Comparison of ENCODE assay signal across 38 mouse cellular contexts in the genomic region with DNA sequence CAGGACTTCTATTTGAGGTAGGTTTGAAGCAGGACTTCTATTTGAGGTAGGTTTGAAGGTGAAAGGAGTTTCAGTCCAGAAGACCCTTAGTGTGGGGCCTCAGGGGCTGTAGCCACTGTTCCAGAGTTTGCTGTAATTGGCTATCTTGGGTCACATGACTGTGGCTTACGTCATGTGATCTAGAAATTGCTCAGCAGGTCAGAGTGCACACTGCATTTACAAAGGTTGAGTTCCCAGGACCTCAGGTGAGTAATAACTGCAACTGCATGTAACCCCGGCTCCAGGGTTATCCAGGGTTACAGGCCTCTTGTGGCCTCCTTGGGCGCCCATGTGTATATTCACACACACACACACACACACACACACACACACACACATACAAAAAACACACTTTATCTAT. TPM values are rescaled to one million over a fixed set of nuclear protein-coding genes. Genes with fewer than 3 reads are reported as not detected.
DNase-seq lines count a peak whose midpoint lies in the region; ATAC-seq and TF ChIP-seq lines count a peak whose summit lies in the region.
"Had no signal": no experiment of that assay in that cellular context is flagged by ENCODE, and none has a peak within 500 bp of the region (broad histone marks: within the 10 kb centered on the region; RNA-seq: fewer than 3 reads in every experiment).

No protein-coding gene starts in this region.

- TF ChIP-seq CTCF in kidney, adult 2 months (conservative IDR thresholded peaks at IDR 0.05; ENCODE audit: insufficient read depth, insufficient read length, low read depth, low read length), result no peak
- no peak for TF ChIP-seq CTCF in midbrain, postnatal 0 days (IDR thresholded peaks at IDR 0.05)
- TF ChIP-seq CTCF in kidney, postnatal 0 days (IDR thresholded peaks at IDR 0.05; ENCODE audit: low read depth), result no peak

- H3K4me3 ChIP-seq in kidney, adult 2 months (ENCODE audit: insufficient read depth, low read depth, low read length), result no peak overlapping the region
- H3K4me3 ChIP-seq in kidney, embryonic 16.5 days (ENCODE audit: low read length), result no peak overlapping the region
- H3K4me3 ChIP-seq in midbrain, embryonic 11.5 days (ENCODE audit: low read depth, low read length), result no peak overlapping the region
- H3K4me3 ChIP-seq in midbrain, postnatal 0 days (ENCODE audit: low read depth, low read length), result no peak overlapping the region
- H3K4me3 ChIP-seq in kidney, postnatal 0 days (replicated peaks; ENCODE audit: low read depth, low read length), result no peak overlapping the region
- H3K4me3 ChIP-seq: embryonic facial prominence, embryonic 13.5 days; forebrain, embryonic 10.5 days; forebrain, embryonic 15.5 days; heart, adult 2 months; heart, embryonic 12.5 days; layer of hippocampus, adult 2 months; left cerebral cortex, adult 2 months; limb, embryonic 12.5 days; liver, embryonic 13.5 days; neural tube, embryonic 15.5 days had no signal

- no peak overlapping the region for H3K4me2 ChIP-seq in kidney, embryonic 16.5 days (replicated peaks; ENCODE audit: low read depth, low read length)
- no peak overlapping the region for H3K4me2 ChIP-seq in midbrain, embryonic 11.5 days
- H3K4me2 ChIP-seq in midbrain, postnatal 0 days (ENCODE audit: low read depth, low read length, poor library complexity, severe bottlenecking), result no peak overlapping the region
- H3K4me2 ChIP-seq in kidney, postnatal 0 days (ENCODE audit: low read length), result no peak overlapping the region
- H3K4me2 ChIP-seq: embryonic facial prominence, embryonic 13.5 days; forebrain, embryonic 15.5 days; heart, embryonic 12.5 days; hindbrain, embryonic 14.5 days; limb, embryonic 12.5 days; liver, embryonic 13.5 days; neural tube, embryonic 15.5 days had no signal

- H3K4me1 ChIP-seq in kidney, adult 2 months (ENCODE audit: control insufficient read depth, insufficient read depth, low read length), result peaks cover 3% of the 10 kb centered on the region; the same call in 1 of the 2 replicates
- H3K4me1 ChIP-seq in kidney, embryonic 16.5 days (ENCODE audit: insufficient read depth, low read length), result no peaks in the 10 kb centered on the region
- H3K4me1 ChIP-seq in midbrain, embryonic 11.5 days (ENCODE audit: control insufficient read depth, insufficient read depth, low read length), result no peaks in the 10 kb centered on the region
- H3K4me1 ChIP-seq in midbrain, postnatal 0 days (ENCODE audit: insufficient read depth, low read length), result no peaks in the 10 kb centered on the region
- H3K4me1 ChIP-seq in kidney, postnatal 0 days (replicated peaks; ENCODE audit: insufficient read depth, low read length), result no peaks in the 10 kb centered on the region
- H3K4me1 ChIP-seq: forebrain, embryonic 10.5 days; forebrain, embryonic 15.5 days; limb, embryonic 12.5 days; liver, embryonic 13.5 days; neural tube, embryonic 15.5 days had no signal

- no peak for ATAC-seq in kidney, embryonic 16.5 days (ENCODE audit: low FRiP score, low TSS enrichment)
- no peak for ATAC-seq in midbrain, embryonic 11.5 days (ENCODE audit: low FRiP score)
- ATAC-seq in midbrain, postnatal 0 days (ENCODE audit: low FRiP score), result no peak
- peak; percentile 43; the same call in 1 of the 2 replicates for ATAC-seq in kidney, postnatal 0 days (replicated peaks; ENCODE audit: low FRiP score, low read depth)
- no peak for ATAC-seq in inflammation-experienced regulatory T-cells, adult 6 months
- ATAC-seq: forebrain, embryonic 15.5 days had no signal

- H3K36me3 ChIP-seq in kidney, adult 2 months (ENCODE audit: control insufficient read depth, insufficient read depth, low read length), result peaks cover 2% of the 10 kb centered on the region; the same call in 1 of the 2 replicates
- H3K36me3 ChIP-seq in kidney, embryonic 16.5 days (ENCODE audit: insufficient read depth, low read length), result no peaks in the 10 kb centered on the region
- no peaks in the 10 kb centered on the region for H3K36me3 ChIP-seq in midbrain, embryonic 11.5 days (ENCODE audit: control insufficient read depth, insufficient read depth, low read length)
- peaks cover 5% of the 10 kb centered on the region; the same call in 1 of the 2 replicates for H3K36me3 ChIP-seq in midbrain, postnatal 0 days (ENCODE audit: insufficient read depth, low read length)
- H3K36me3 ChIP-seq in kidney, postnatal 0 days (ENCODE audit: insufficient read depth, low read length), result 0 out of 2 replicates have a peak, but pooled peaks cover 10% of the 10 kb centered on the region
- H3K36me3 ChIP-seq: forebrain, embryonic 15.5 days; heart, embryonic 12.5 days; neural tube, embryonic 15.5 days had no signal

- peak; percentile 77 for DNase-seq in kidney, adult 2 months
- peak; percentile 17 for DNase-seq in midbrain, embryonic 11.5 days (ENCODE audit: low spot score, missing footprints)
- DNase-seq in midbrain, postnatal 0 days (ENCODE audit: low spot score), result no peak
- DNase-seq in kidney, postnatal 0 days (ENCODE audit: low spot score), result no peak
- no peak for DNase-seq in embryo, embryonic 11 days
- DNase-seq: adrenal gland, postnatal 14 days; cerebellum, adult 11 months; cerebellum, adult 9-10 months; cerebellum, postnatal 36 days; heart, adult 2 months; liver, embryonic 13.5 days; lung, adult 2 months; lung, postnatal 10 days; midbrain, embryonic 14.5 days; retina, postnatal 1 day; right cerebral cortex, postnatal 14 days; thymus, postnatal 4 days had no signal

- 67% methylated on average over 3 of the region's 3 CpGs for WGBS in kidney, adult 2 months
- WGBS in kidney, embryonic 16.5 days, result 95% methylated on average over 3 of the region's 3 CpGs
- WGBS in midbrain, embryonic 11.5 days, result 97% methylated on average over 3 of the region's 3 CpGs
- WGBS in midbrain, postnatal 0 days, result 97% methylated on average over 3 of the region's 3 CpGs
- 79% methylated on average over 3 of the region's 3 CpGs for WGBS in kidney, postnatal 0 days

- H3K27ac ChIP-seq in kidney, adult 2 months (ENCODE audit: insufficient read depth, low read depth, low read length), result no peak overlapping the region
- H3K27ac ChIP-seq in kidney, embryonic 16.5 days (ENCODE audit: low read length), result no peak overlapping the region
- H3K27ac ChIP-seq in midbrain, embryonic 11.5 days (ENCODE audit: low read depth, low read length), result no peak overlapping the region
- H3K27ac ChIP-seq in midbrain, postnatal 0 days (ENCODE audit: low read depth, low read length), result no peak overlapping the region
- H3K27ac ChIP-seq in kidney, postnatal 0 days, result no peak overlapping the region
- H3K27ac ChIP-seq: embryonic facial prominence, embryonic 13.5 days; forebrain, embryonic 10.5 days; forebrain, embryonic 15.5 days; heart, adult 2 months; hindbrain, embryonic 14.5 days; layer of hippocampus, adult 2 months; left cerebral cortex, adult 2 months; limb, embryonic 12.5 days; liver, embryonic 13.5 days; macrophage; neural tube, embryonic 15.5 days had no signal

- H3K9me3 ChIP-seq in kidney, embryonic 16.5 days (ENCODE audit: low read length), result no peaks in the 10 kb centered on the region
- no peaks in the 10 kb centered on the region for H3K9me3 ChIP-seq in midbrain, embryonic 11.5 days (ENCODE audit: control insufficient read depth, low read length)
- H3K9me3 ChIP-seq in midbrain, postnatal 0 days (ENCODE audit: low read length), result no peaks in the 10 kb centered on the region
- H3K9me3 ChIP-seq in kidney, postnatal 0 days (replicated peaks; ENCODE audit: low read length), result no peaks in the 10 kb centered on the region
- H3K9me3 ChIP-seq: embryonic facial prominence, embryonic 13.5 days; forebrain, embryonic 10.5 days; forebrain, embryonic 15.5 days; heart, embryonic 12.5 days; limb, embryonic 12.5 days; liver, embryonic 13.5 days; neural tube, embryonic 15.5 days had no signal

- no peaks in the 10 kb centered on the region for H3K27me3 ChIP-seq in kidney, adult 2 months (replicated peaks; ENCODE audit: control insufficient read depth, insufficient read depth, low read length)
- no peaks in the 10 kb centered on the region for H3K27me3 ChIP-seq in kidney, embryonic 16.5 days (ENCODE audit: insufficient read depth, low read length)
- no peaks in the 10 kb centered on the region for H3K27me3 ChIP-seq in midbrain, embryonic 11.5 days (ENCODE audit: control insufficient read depth, insufficient read depth, low read length)
- H3K27me3 ChIP-seq in midbrain, postnatal 0 days (ENCODE audit: insufficient read depth, low read length), result no peaks in the 10 kb centered on the region
- H3K27me3 ChIP-seq in kidney, postnatal 0 days (ENCODE audit: insufficient read depth, low read length), result no peaks in the 10 kb centered on the region
- H3K27me3 ChIP-seq: embryonic facial prominence, embryonic 13.5 days; forebrain, embryonic 15.5 days; heart, embryonic 12.5 days; limb, embryonic 12.5 days; liver, embryonic 13.5 days; neural tube, embryonic 15.5 days had no signal

- TF ChIP-seq POLR2A in kidney, adult 2 months (IDR thresholded peaks at IDR 0.05; ENCODE audit: low read depth, low read length), result no peak

- no peak overlapping the region for H3K9ac ChIP-seq in kidney, embryonic 16.5 days (replicated peaks; ENCODE audit: low read length)
- no peak overlapping the region for H3K9ac ChIP-seq in midbrain, embryonic 11.5 days (ENCODE audit: low read length)
- no peak overlapping the region for H3K9ac ChIP-seq in midbrain, postnatal 0 days (replicated peaks; ENCODE audit: low read length, poor library complexity, severe bottlenecking)
- H3K9ac ChIP-seq in kidney, postnatal 0 days (ENCODE audit: low read depth, low read length), result no peak overlapping the region
- H3K9ac ChIP-seq: embryonic facial prominence, embryonic 13.5 days; forebrain, embryonic 15.5 days; heart, embryonic 12.5 days; hindbrain, embryonic 14.5 days; limb, embryonic 12.5 days; liver, embryonic 13.5 days; neural tube, embryonic 15.5 days had no signal

RNA-seq across cellular contexts. Expression of a gene that starts 3.0 kb away (rescaled TPM):
- polyA plus RNA-seq in kidney, adult 2 months (2012; rRNA removed), result 1.7 and 2.1 TPM in 2 replicates
- polyA plus RNA-seq in kidney, embryonic 16.5 days (2015; fragmentation: Nextera tagmentation; extraction: Ambion mirVana), result 0.08 and 0.12 TPM in 2 replicates
- polyA plus RNA-seq in midbrain, embryonic 11.5 days (2014; fragmentation: Nextera tagmentation; extraction: Ambion mirVana), result not detected in 2 replicates
- total RNA-seq in midbrain, postnatal 0 days (2014; rRNA removed), result not detected in 2 replicates
- polyA plus RNA-seq in midbrain, postnatal 0 days (2015; fragmentation: Nextera tagmentation; extraction: Ambion mirVana), result 0.15 TPM in 1 of 2 replicates, not detected in the other
- polyA plus RNA-seq in kidney, postnatal 0 days (2015; fragmentation: Nextera tagmentation; extraction: Ambion mirVana), result 0.34 and 0.38 TPM in 2 replicates
- polyA plus RNA-seq in inflammation-experienced regulatory T-cells, adult 6 months (2017; shearing (Covaris generic)), result not detected
- total RNA-seq: adrenal gland, postnatal 14 days; gastrocnemius, adult 8-10 months; gastrocnemius, postnatal 4 days; heart, adult 2 months; hematopoietic stem cell, adult 5-6 weeks; layer of hippocampus, adult 2 months; layer of hippocampus, postnatal 14 days; left cerebral cortex, adult 2 months; left cerebral cortex, postnatal 25 days; megakaryocyte-erythroid progenitor cell, adult 5-6 weeks had no signal
- polyA plus RNA-seq: embryonic facial prominence, embryonic 13.5 days; forebrain, embryonic 10.5 days; frontal cortex, adult 2 months; heart, embryonic 12.5 days; hindbrain, embryonic 14.5 days; limb, embryonic 12.5 days; liver, embryonic 13.5 days; macrophage; midbrain, embryonic 14.5 days; neural tube, embryonic 15.5 days; small intestine, adult 2 months; stomach, embryonic 14.5 days had no signal

RNA-seq across cellular contexts. Expression of a gene that starts 11.2 kb away (rescaled TPM):
- polyA plus RNA-seq in kidney, adult 2 months (2012; rRNA removed), result 449 and 451 TPM in 2 replicates
- polyA plus RNA-seq in kidney, embryonic 16.5 days (2015; fragmentation: Nextera tagmentation; extraction: Ambion mirVana), result 34.7 and 35.8 TPM in 2 replicates
- polyA plus RNA-seq in midbrain, embryonic 11.5 days (2014; fragmentation: Nextera tagmentation; extraction: Ambion mirVana), result 5.4 and 6.5 TPM in 2 replicates
- total RNA-seq in midbrain, postnatal 0 days (2014; rRNA removed), result 2.6 and 3.2 TPM in 2 replicates
- polyA plus RNA-seq in midbrain, postnatal 0 days (2015; fragmentation: Nextera tagmentation; extraction: Ambion mirVana), result 3.9 and 4.3 TPM in 2 replicates
- 43.8 and 47.8 TPM in 2 replicates for polyA plus RNA-seq in kidney, postnatal 0 days (2015; fragmentation: Nextera tagmentation; extraction: Ambion mirVana)
- polyA plus RNA-seq in inflammation-experienced regulatory T-cells, adult 6 months (2017; shearing (Covaris generic)), result under 1 TPM in 2 of 3 experiments, not detected in 1; 0.38 to 0.63 TPM

RNA-seq across cellular contexts. Expression of a gene that starts 27.2 kb away (rescaled TPM):
- polyA plus RNA-seq in kidney, adult 2 months (2012; rRNA removed), result 16.4 and 17.4 TPM in 2 replicates
- polyA plus RNA-seq in kidney, embryonic 16.5 days (2015; fragmentation: Nextera tagmentation; extraction: Ambion mirVana), result 30.0 and 30.9 TPM in 2 replicates
- 6.3 and 7.6 TPM in 2 replicates for polyA plus RNA-seq in midbrain, embryonic 11.5 days (2014; fragmentation: Nextera tagmentation; extraction: Ambion mirVana)
- 4.2 and 5.9 TPM in 2 replicates for total RNA-seq in midbrain, postnatal 0 days (2014; rRNA removed)
- 4.7 and 5.6 TPM in 2 replicates for polyA plus RNA-seq in midbrain, postnatal 0 days (2015; fragmentation: Nextera tagmentation; extraction: Ambion mirVana)
- polyA plus RNA-seq in kidney, postnatal 0 days (2015; fragmentation: Nextera tagmentation; extraction: Ambion mirVana), result 26.5 and 29.3 TPM in 2 replicates
- 10 to 100 TPM; 72.5 to 96.3 (median 75.1) TPM for polyA plus RNA-seq in inflammation-experienced regulatory T-cells, adult 6 months (2017; shearing (Covaris generic))

RNA-seq across cellular contexts. Expression of a gene that starts 28.9 kb away (rescaled TPM):
- 229 and 272 TPM in 2 replicates for polyA plus RNA-seq in kidney, adult 2 months (2012; rRNA removed)
- polyA plus RNA-seq in kidney, embryonic 16.5 days (2015; fragmentation: Nextera tagmentation; extraction: Ambion mirVana), result 142 and 152 TPM in 2 replicates
- polyA plus RNA-seq in midbrain, embryonic 11.5 days (2014; fragmentation: Nextera tagmentation; extraction: Ambion mirVana), result 52.7 and 61.2 TPM in 2 replicates
- 106 and 120 TPM in 2 replicates for total RNA-seq in midbrain, postnatal 0 days (2014; rRNA removed)
- polyA plus RNA-seq in midbrain, postnatal 0 days (2015; fragmentation: Nextera tagmentation; extraction: Ambion mirVana), result 75.5 and 82.6 TPM in 2 replicates
- 122 and 128 TPM in 2 replicates for polyA plus RNA-seq in kidney, postnatal 0 days (2015; fragmentation: Nextera tagmentation; extraction: Ambion mirVana)
- polyA plus RNA-seq in inflammation-experienced regulatory T-cells, adult 6 months (2017; shearing (Covaris generic)), result 10 to 100 TPM; 41.3 to 46.9 (median 41.3) TPM

RNA-seq across cellular contexts. Expression of a gene that starts 33.6 kb away (rescaled TPM):
- polyA plus RNA-seq in kidney, adult 2 months (2012; rRNA removed), result 6.2 and 7.7 TPM in 2 replicates
- polyA plus RNA-seq in kidney, embryonic 16.5 days (2015; fragmentation: Nextera tagmentation; extraction: Ambion mirVana), result 18.7 and 23.6 TPM in 2 replicates
- 70.1 and 95.4 TPM in 2 replicates for polyA plus RNA-seq in midbrain, embryonic 11.5 days (2014; fragmentation: Nextera tagmentation; extraction: Ambion mirVana)
- total RNA-seq in midbrain, postnatal 0 days (2014; rRNA removed), result 35.6 and 39.7 TPM in 2 replicates
- polyA plus RNA-seq in midbrain, postnatal 0 days (2015; fragmentation: Nextera tagmentation; extraction: Ambion mirVana), result 29.5 and 32.1 TPM in 2 replicates
- 17.6 and 20.2 TPM in 2 replicates for polyA plus RNA-seq in kidney, postnatal 0 days (2015; fragmentation: Nextera tagmentation; extraction: Ambion mirVana)
- not detected for polyA plus RNA-seq in inflammation-experienced regulatory T-cells, adult 6 months (2017; shearing (Covaris generic))

Comparison
In these comparisons a context has a peak if more than half of its experiments do, and no peak if none do; other contexts are left out.
1. DNase-seq: peak in kidney, adult 2 months (single experiment) and midbrain, embryonic 11.5 days (single experiment); none in midbrain, postnatal 0 days (single experiment), kidney, postnatal 0 days (single experiment) and embryo, embryonic 11 days (single experiment).